Mouse (Mus musculus) bone marrow, adult 2 months (tissue): ENCODE results near the gene Chn1. TPM values are rescaled to one million over a fixed set of nuclear protein-coding genes. Genes with fewer than 3 reads are reported as not detected.

Experiments
- H3K27ac ChIP-seq: fragments of 200-500 bp; 2 replicates; pipeline ENCODE4 v1.5.1; 2012; ENCODE audit warnings: low read depth, mild to moderate bottlenecking, control low read depth, inconsistent platforms, low read length; ENCODE audit not compliant: control insufficient read depth, poor library complexity, insufficient read depth
- H3K4me1 ChIP-seq: fragments of 200-500 bp; 2 replicates; pipeline ENCODE4 v1.6.1; 2011; ENCODE audit warnings: low read length; ENCODE audit not compliant: control insufficient read depth, insufficient read depth
- H3K4me3 ChIP-seq: fragments of 200-500 bp; replicated peaks from 2 replicates; pipeline ENCODE3; 2011; ENCODE audit warnings: mild to moderate bottlenecking, low read depth, low read length, control low read depth; ENCODE audit not compliant: control insufficient read depth
- CTCF ChIP-seq: fragments of 200-500 bp; IDR thresholded peaks from 2 replicates; pipeline ENCODE4 v1.5.1; 2011; ENCODE audit warnings: low read length, control low read depth; ENCODE audit not compliant: control insufficient read depth, insufficient read depth
- POLR2A ChIP-seq: fragments of 200-500 bp; IDR thresholded peaks from 2 replicates; pipeline ENCODE4 v1.6.1; 2011; ENCODE audit warnings: low read depth, mild to moderate bottlenecking, control low read depth, low read length, borderline replicate concordance; ENCODE audit not compliant: control insufficient read depth
- WGBS: fragments of 180-500 bp; shearing (Covaris S2); methylation state at CpG from one replicate; pipeline ENCODE4 v1.1.7; 2018; 5-methylcytosine and 5-hydroxymethylcytosine counted together
- polyA plus RNA-seq: library from polyadenylated mRNA; stranded (reverse); fragments of >200 nt; gene quantifications from 2 replicates; pipeline ENCODE4 v1.2.4, GENCODE M21; 2011; ENCODE audit warnings: low replicate concordance; ENCODE audit not compliant: missing spikeins, insufficient read depth, insufficient read length

Gene Chn1
- polyA plus RNA-seq, 1 experiment: not detected

- Histone ChIP-seq H3K27ac (no peak overlapping the region), H3K4me3 (no peak overlapping the region), H3K4me1 (no peaks in the 10 kb centered on the region)
- TF ChIP-seq POLR2A (no peak), CTCF (no peak)
- 69% methylated on average over 3 of the region's 3 CpGs for WGBS
Observed at GRCm38 (mm10) chr2:73724934-73725333, 50.2 kb downstream of the Chn1 start.

- H3K4me3 ChIP-seq: no peak overlapping the region
- H3K4me1 ChIP-seq: no peaks in the 10 kb centered on the region
- TF ChIP-seq CTCF: no peak
- 50% methylated on average over 4 of the region's 4 CpGs for WGBS
- no peak overlapping the region for H3K27ac ChIP-seq
Observed at GRCm38 (mm10) chr2:73721821-73722220, 53.3 kb downstream of the Chn1 start.

GRCm38 (mm10) chr2:73712481-73712880, 62.7 kb downstream of the Chn1 start:
- TF ChIP-seq CTCF (no peak), POLR2A (no peak)
- Histone ChIP-seq H3K27ac (no peak overlapping the region), H3K4me1 (no peaks in the 10 kb centered on the region), H3K4me3 (no peak overlapping the region)

GRCm38 (mm10) chr2:73693045-73693444, 82.1 kb downstream of the Chn1 start:
- WGBS: 67% methylated on average over 4 of the region's 4 CpGs
- TF ChIP-seq CTCF (no peak), POLR2A (no peak)
- Histone ChIP-seq H3K4me1 (no peaks in the 10 kb centered on the region), H3K27ac (no peak overlapping the region), H3K4me3 (no peak overlapping the region)

GRCm38 (mm10) chr2:73690783-73691604, 84.2 kb downstream of the Chn1 start:
- H3K4me3 ChIP-seq: no peak overlapping the region
- no peak overlapping the region for H3K27ac ChIP-seq
- TF ChIP-seq CTCF (no peak), POLR2A (no peak)
- 82% methylated on average over 6 of the region's 6 CpGs for WGBS
- H3K4me1 ChIP-seq: no peaks in the 10 kb centered on the region

- Histone ChIP-seq H3K27ac (no peak overlapping the region), H3K4me3 (no peak overlapping the region), H3K4me1 (no peaks in the 10 kb centered on the region)
- 65% methylated on average over 1 of the region's 1 CpGs for WGBS
- TF ChIP-seq POLR2A (no peak), CTCF (no peak)
Observed at GRCm38 (mm10) chr2:73682500-73682899, 92.6 kb downstream of the Chn1 start.

- no peak overlapping the region for H3K27ac ChIP-seq
- H3K4me3 ChIP-seq: no peak overlapping the region
- H3K4me1 ChIP-seq: no peaks in the 10 kb centered on the region
- no peak for TF ChIP-seq CTCF
- TF ChIP-seq POLR2A: no peak
- 68% methylated on average over 1 of the region's 1 CpGs for WGBS
Observed at GRCm38 (mm10) chr2:73680425-73681027, 94.6 kb downstream of the Chn1 start.

- 56% methylated on average over 4 of the region's 4 CpGs for WGBS
- Histone ChIP-seq H3K4me3 (no peak overlapping the region), H3K4me1 (no peaks in the 10 kb centered on the region), H3K27ac (no peak overlapping the region)
- no peak for TF ChIP-seq POLR2A
- TF ChIP-seq CTCF: no peak
Observed at GRCm38 (mm10) chr2:73668608-73669007, 106.5 kb downstream of the Chn1 start.

- no peak overlapping the region for H3K4me3 ChIP-seq
- H3K4me1 ChIP-seq: no peaks in the 10 kb centered on the region
- no peak overlapping the region for H3K27ac ChIP-seq
- TF ChIP-seq POLR2A (no peak), CTCF (no peak)
- WGBS: 78% methylated on average over 11 of the region's 11 CpGs
Observed at GRCm38 (mm10) chr2:73660566-73661134, 114.5 kb downstream of the Chn1 start.
